Mouse (Mus musculus) cerebellum, postnatal 14 days (tissue): ENCODE data around the gene Pebp1.

Experiments used
- DNase-seq, 2 experiments: peaks; one replicate each; pipeline ENCODE4 v3.0.0; 2021; ENCODE audit warnings: mixed read lengths in 2 of 2

Gene Pebp1

GRCm38 (mm10) chr5:117239106-117239505, 48.3 kb downstream of the Pebp1 start:
- peak in 1 of 2 experiments; percentile 24 for DNase-seq

- no peak for DNase-seq
These were observed 50.9 kb downstream of the Pebp1 start for GRCm38 (mm10) chr5:117236540-117236939.
